Mouse (Mus musculus) spleen, adult 2 months (tissue): ENCODE results near the gene Pbld1. TPM values are rescaled to one million over a fixed set of nuclear protein-coding genes. Genes with fewer than 3 reads are reported as not detected.

Experiments
- DNase-seq, 2 experiments: peaks; one replicate each; pipeline versions ENCODE4 v3.0.0 to v3.0.0-alpha.2; 2012 to 2021; ENCODE audit warnings: low spot score in 2 of 2, low read depth in 1 of 2
- H3K27ac ChIP-seq: fragments of 200-500 bp; 2 replicates; pipeline ENCODE4 v1.5.1; 2012; ENCODE audit warnings: low read length, inconsistent platforms; ENCODE audit not compliant: insufficient read depth
- H3K27me3 ChIP-seq: fragments of 200-500 bp; 2 replicates; pipeline ENCODE4 v1.6.1; 2012; ENCODE audit warnings: mild to moderate bottlenecking, moderate library complexity, low read length, inconsistent platforms; ENCODE audit not compliant: control insufficient read depth, insufficient read depth
- H3K36me3 ChIP-seq: fragments of 200-500 bp; 2 replicates; pipeline ENCODE4 v1.6.1; 2012; ENCODE audit warnings: mild to moderate bottlenecking, low read length, inconsistent platforms; ENCODE audit not compliant: control insufficient read depth, insufficient read depth
- H3K4me1 ChIP-seq: fragments of 200-500 bp; 2 replicates; pipeline ENCODE4 v1.6.1; 2011; ENCODE audit warnings: inconsistent platforms; ENCODE audit not compliant: control insufficient read depth, insufficient read depth, insufficient read length
- H3K4me3 ChIP-seq: fragments of 200-500 bp; 2 replicates; pipeline ENCODE4 v1.5.1; 2011; ENCODE audit warnings: mild to moderate bottlenecking, inconsistent platforms; ENCODE audit not compliant: insufficient read depth, insufficient read length; ENCODE audit errors: extremely low read depth
- CTCF ChIP-seq: fragments of 200-500 bp; IDR thresholded peaks from 2 replicates; pipeline ENCODE4 v1.5.1; 2011; ENCODE audit warnings: mild to moderate bottlenecking, inconsistent platforms; ENCODE audit not compliant: insufficient read depth, insufficient read length, insufficient replicate concordance; ENCODE audit errors: extremely low read depth
- POLR2A ChIP-seq: fragments of 200-500 bp; IDR thresholded peaks from 2 replicates; pipeline ENCODE4 v1.6.1; 2011; ENCODE audit warnings: low read depth, low read length, inconsistent platforms
- WGBS: fragments of 180-500 bp; shearing (Covaris S2); methylation state at CpG from one replicate; pipeline ENCODE4 v1.1.7; 2018; 5-methylcytosine and 5-hydroxymethylcytosine counted together
- polyA plus RNA-seq: library from polyadenylated mRNA; depleted of rRNA; stranded (reverse); fragments of >200 nt; gene quantifications from 2 replicates; pipeline ENCODE4 v1.2.3, GENCODE M21; 2012

Pbld1 gene
- polyA plus RNA-seq, 1 experiment, result 1.3 TPM

DNA sequence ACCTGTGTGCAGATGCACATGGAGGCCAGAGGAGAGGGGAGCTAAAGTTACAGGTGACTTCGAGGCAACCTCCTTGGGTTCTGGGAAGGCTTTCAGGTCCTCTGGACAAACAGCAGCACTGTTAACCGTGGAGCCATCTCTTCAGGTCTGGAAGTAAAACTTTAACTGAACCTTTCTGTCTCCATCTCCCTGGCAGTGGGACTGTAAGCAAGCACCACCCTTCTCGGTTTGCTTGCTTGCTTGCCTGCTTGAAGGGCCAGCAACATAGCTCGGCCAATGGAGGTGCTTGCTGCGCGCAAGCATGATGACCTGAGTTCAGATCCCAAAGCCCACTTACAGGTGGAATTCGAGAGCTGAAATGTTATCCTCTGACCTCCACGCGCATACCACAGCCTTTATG lies 4.6 kb downstream of the Pbld1 start:
- Histone ChIP-seq H3K36me3 (no peaks in the 10 kb centered on the region), H3K4me3 (no peak overlapping the region), H3K4me1 (no peaks in the 10 kb centered on the region), H3K27ac (no peak overlapping the region), H3K27me3 (no peaks in the 10 kb centered on the region)
- no peak for TF ChIP-seq POLR2A
- TF ChIP-seq CTCF, result no peak
- WGBS, result 88% methylated on average over 9 of the region's 9 CpGs
- no peak for DNase-seq

DNA sequence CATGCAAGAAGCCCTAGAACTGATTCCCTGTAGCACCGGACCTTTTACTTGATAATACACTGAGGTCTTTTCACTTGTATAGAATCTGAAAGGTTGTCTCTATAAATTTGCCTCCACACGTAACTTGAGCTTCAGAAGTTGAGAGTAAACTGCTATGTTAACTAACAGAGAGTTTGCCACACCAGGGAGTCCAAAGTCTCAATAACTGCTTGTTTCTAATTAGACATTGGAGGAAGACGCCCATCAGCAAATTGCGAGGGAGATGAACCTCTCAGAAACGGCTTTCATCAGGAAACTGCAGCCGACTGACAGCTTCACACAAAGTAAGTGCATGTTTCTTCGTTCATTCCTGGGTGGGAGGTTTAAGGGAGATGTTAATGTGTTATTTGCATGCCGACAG lies 5.6 kb downstream of the Pbld1 start:
- H3K36me3 ChIP-seq, result no peaks in the 10 kb centered on the region
- no peaks in the 10 kb centered on the region for H3K4me1 ChIP-seq
- no peak overlapping the region for H3K4me3 ChIP-seq
- WGBS, result 81% methylated on average over 8 of the region's 8 CpGs
- no peak overlapping the region for H3K27ac ChIP-seq
- H3K27me3 ChIP-seq, result no peaks in the 10 kb centered on the region
- TF ChIP-seq CTCF (no peak), POLR2A (no peak)
- DNase-seq, result no peak

DNA sequence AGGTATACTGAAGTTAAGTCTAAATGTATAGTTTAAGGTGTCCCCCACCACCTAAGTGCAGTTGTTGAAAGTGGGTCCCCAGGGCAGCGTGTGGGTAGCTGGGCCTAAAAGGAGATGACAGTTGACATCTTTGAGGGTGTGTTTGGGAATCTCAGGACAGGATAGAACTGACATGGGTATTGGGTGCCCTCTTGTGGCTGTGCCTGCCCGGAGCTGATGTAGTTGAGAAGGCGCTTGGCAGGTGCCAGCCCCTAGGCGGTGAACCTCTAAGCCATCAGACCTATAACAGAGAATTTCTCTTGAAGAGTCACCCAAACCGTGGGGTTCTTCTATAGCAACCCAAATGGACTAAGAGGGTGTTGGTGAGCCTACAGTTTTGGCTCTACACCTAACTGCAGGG lies 6.0 kb downstream of the Pbld1 start:
- TF ChIP-seq POLR2A (no peak), CTCF (peak; percentile 79)
- Histone ChIP-seq H3K27me3 (no peaks in the 10 kb centered on the region), H3K4me3 (no peak overlapping the region), H3K4me1 (no peaks in the 10 kb centered on the region), H3K27ac (no peak overlapping the region), H3K36me3 (no peaks in the 10 kb centered on the region)
- 8% methylated on average over 5 of the region's 5 CpGs for WGBS
- DNase-seq, result peak; percentile 40 to 78

DNA sequence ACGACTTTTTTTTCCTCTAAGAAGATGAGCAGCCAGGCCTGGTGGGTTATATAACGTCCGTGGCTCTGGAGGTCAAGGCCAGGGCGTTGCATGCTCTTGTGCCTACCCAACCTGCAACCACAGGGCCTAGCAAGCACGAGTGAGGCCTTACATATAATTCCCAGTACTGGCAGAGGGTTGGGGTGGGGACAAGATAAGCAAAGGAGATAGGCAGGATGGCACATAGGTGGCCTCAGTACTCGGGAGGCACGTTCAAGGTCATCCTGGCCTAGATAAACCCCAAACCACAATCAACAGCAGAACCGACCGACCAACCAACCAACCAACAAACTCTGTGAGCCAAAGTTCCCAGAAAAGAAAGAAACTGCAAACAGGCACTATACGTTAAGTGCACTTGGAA lies 26.3 kb downstream of the Pbld1 start:
- 74% methylated on average over 10 of the region's 10 CpGs for WGBS
- no peak for TF ChIP-seq POLR2A
- no peak for TF ChIP-seq CTCF
- Histone ChIP-seq H3K4me1 (peaks cover 4% of the 10 kb centered on the region; the same call in 1 of the 2 replicates), H3K4me3 (no peak overlapping the region), H3K27ac (no peak overlapping the region), H3K36me3 (no peaks in the 10 kb centered on the region), H3K27me3 (no peaks in the 10 kb centered on the region)
- no peak for DNase-seq

DNA sequence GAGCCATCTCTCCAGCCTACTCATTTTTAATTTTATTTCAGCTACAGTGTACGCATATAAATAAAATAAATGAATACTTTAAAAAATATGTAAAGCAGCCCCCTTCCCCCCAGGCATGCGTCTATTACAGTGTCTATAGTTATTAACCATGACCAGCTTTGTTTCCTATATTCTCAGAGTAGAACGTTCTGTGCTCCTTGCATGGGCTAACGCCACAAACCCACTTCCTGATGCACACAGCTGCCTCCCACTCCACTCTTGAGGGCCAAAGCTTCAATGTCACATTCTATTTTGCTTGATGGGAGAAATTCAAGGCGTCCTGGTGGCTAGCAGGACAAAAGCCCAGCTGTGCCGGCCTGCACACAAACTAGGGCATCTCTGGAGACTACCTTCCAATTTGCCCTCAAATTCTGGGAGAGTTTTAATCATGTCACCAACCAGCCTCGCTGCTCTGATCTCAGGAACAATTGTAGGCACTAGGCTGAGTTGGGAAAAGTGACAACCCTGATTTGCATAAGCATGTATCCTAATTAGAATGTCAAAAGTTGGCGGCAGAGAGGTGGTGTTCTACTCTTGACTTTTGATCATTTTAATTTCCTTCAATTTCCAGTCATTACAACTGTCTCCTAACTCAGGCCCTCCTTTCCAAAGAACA lies 29.3 kb downstream of the Pbld1 start:
- DNase-seq, result peak in 1 of 2 experiments; percentile 12
- Histone ChIP-seq H3K4me3 (peak overlapping the region; percentile 27; the same call in 1 of the 2 replicates), H3K36me3 (no peaks in the 10 kb centered on the region), H3K27me3 (no peaks in the 10 kb centered on the region), H3K27ac (no peak overlapping the region), H3K4me1 (peaks cover 4% of the 10 kb centered on the region; the same call in 1 of the 2 replicates)
- TF ChIP-seq POLR2A, result no peak
- no peak for TF ChIP-seq CTCF
- WGBS, result 20% methylated on average over 8 of the region's 8 CpGs

DNA sequence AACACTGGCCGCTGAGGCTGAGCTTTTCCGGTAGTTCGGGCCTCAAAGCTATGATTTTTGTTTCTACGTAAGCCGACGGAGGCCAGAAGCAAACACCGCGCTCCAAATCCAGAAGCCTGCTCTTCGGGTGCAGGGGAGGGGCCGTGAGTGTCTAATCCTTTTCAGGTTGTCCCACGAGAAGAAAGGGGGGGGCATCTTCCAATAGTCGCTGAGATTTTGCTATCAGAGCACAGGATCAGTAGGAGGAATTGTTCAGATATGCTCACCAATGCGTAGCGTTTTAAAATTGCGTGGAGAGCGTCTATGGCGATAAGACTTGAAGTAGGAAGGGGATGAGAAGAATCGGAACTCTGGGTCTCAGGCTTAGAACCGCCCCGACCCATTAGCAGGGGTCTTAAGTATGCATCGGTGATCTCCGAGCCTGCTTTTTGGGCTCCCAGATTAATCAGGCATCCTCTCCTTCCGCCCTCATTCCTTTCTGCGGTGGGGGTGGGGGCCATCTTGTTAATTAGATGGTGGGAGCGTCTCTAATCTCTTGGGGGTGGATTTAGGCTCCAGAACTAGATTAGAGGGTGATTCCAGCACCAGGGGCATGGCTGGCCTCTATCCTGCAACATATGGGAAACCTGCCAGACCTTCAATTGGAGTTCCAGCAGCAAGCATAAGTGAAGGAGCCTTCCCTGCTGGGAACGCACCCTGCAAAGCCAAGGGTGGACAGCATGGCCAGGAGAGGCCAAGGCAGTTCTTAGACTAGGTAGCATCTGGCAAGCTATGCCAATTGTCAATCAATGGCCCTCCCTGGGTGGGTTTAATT lies 30.0 kb downstream of the Pbld1 start:
- Histone ChIP-seq H3K4me3 (peak overlapping the region; percentile 27; the same call in 1 of the 2 replicates), H3K4me1 (peaks cover 4% of the 10 kb centered on the region; the same call in 1 of the 2 replicates), H3K36me3 (no peaks in the 10 kb centered on the region), H3K27ac (no peak overlapping the region), H3K27me3 (no peaks in the 10 kb centered on the region)
- no peak for DNase-seq
- TF ChIP-seq CTCF (no peak), POLR2A (no peak)
- 43% methylated on average over 26 of the region's 26 CpGs for WGBS
